Mouse (Mus musculus): ENCODE data around the gene Ly9.

DNA sequence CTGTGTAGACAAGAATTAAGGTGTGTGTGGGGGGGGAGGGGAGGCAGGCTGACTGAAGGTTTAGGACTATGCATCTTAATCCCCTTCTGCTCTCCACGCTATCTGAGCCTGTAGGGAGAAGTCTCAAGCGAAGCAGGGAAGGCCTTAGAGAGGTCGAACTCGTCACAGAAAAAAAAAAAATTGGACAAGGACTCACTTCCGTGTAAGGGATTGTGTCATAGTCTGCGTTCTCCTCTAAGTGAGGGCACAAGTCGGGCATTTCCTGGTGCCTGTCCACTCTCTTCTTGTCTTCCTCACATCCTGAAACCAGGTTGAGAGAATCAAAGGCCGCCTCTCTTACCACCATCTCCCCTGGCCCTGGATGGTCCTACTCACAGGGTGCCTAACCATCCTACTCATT lies 29.9 kb upstream of the Ly9 start:
- TF ChIP-seq POLR2A (IDR thresholded peaks at IDR 0.05; ENCODE audit: borderline replicate concordance, extremely low read depth, insufficient read depth, insufficient read length, poor library complexity, severe bottlenecking) (no peak), CTCF (IDR thresholded peaks at IDR 0.05; ENCODE audit: borderline replicate concordance, extremely low read depth, insufficient read depth, insufficient read length) (no peak)

All from brain, embryonic 14.5 days (tissue).